Mouse (Mus musculus) MEL (cell line): ENCODE measurements around the gene Daam1.

ENCODE experiments used
- USF1 ChIP-seq: IDR thresholded peaks from 2 replicates; pipeline ENCODE4 v1.6.1; 2014; ENCODE audit warnings: low read depth, mild to moderate bottlenecking, inconsistent platforms, low read length, improper control_type of control experiment, moderate library complexity
- ZNF384 ChIP-seq: IDR thresholded peaks from 2 replicates; pipeline ENCODE4 v1.6.1; 2012; ENCODE audit warnings: low read depth, mild to moderate bottlenecking, inconsistent platforms, low read length, improper control_type of control experiment

DNA sequence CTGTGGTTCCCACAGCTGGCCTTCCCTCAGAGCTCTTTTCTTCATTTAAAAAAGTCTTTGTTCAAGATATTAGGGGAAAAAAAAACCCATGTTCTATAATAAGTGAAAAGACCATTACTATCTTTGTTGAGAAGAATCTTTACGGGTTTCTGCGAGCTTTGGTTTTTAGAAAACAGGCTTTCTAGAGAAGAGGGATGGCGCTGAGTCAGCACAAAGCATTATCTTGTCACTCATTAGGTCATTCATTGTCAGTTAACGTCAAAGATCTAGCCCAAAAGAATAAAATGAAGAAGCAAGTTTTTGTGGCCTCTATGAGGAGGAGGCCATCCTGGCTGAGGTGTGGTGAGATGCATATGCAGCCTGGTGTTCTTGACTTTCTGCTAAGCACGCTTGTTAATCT lies 78.1 kb downstream of the Daam1 start:
- TF ChIP-seq ZNF384, result no peak
- no peak for TF ChIP-seq USF1
